Mouse (Mus musculus) C2C12 (cell line): ENCODE data around the gene Oit1. TPM values are rescaled to one million over a fixed set of nuclear protein-coding genes. Genes with fewer than 3 reads are reported as not detected.

Experiments
- H3K27me3 ChIP-seq: one replicate; pipeline ENCODE4 v1.6.1; 2011; ENCODE audit not compliant: control insufficient read depth, insufficient read depth, insufficient read length
- H3K36me3 ChIP-seq: one replicate; pipeline ENCODE4 v1.6.1; 2011; ENCODE audit not compliant: control insufficient read depth, insufficient read depth
- H3K4me3 ChIP-seq: one replicate; pipeline ENCODE4 v1.5.1; 2011; ENCODE audit warnings: mild to moderate bottlenecking, control low read depth; ENCODE audit not compliant: poor library complexity, insufficient read depth, severe bottlenecking
- H3K79me2 ChIP-seq: one replicate; pipeline ENCODE4 v1.6.1; 2011; ENCODE audit not compliant: control insufficient read depth, insufficient read depth
- H3K79me3 ChIP-seq: one replicate; pipeline ENCODE4 v1.6.1; 2011; ENCODE audit warnings: low read depth, control low read depth
- H3ac ChIP-seq: one replicate; pipeline ENCODE3; 2011; ENCODE audit warnings: low read depth; ENCODE audit not compliant: control insufficient read depth, insufficient read length
- CEBPB ChIP-seq: IDR thresholded peaks from one replicate; pipeline ENCODE4 v1.6.1; 2011; ENCODE audit warnings: low read depth, mild to moderate bottlenecking, control low read depth, moderate library complexity
- CTCF ChIP-seq: IDR thresholded peaks from one replicate; pipeline ENCODE4 v1.5.1; 2011; ENCODE audit not compliant: control insufficient read depth, insufficient read depth, insufficient read length
- FOSL1 ChIP-seq: IDR thresholded peaks from one replicate; pipeline ENCODE4 v1.8.0; 2011; ENCODE audit warnings: mild to moderate bottlenecking, low read length; ENCODE audit not compliant: poor library complexity, insufficient read depth, severe bottlenecking
- MAX ChIP-seq: IDR thresholded peaks from one replicate; pipeline ENCODE4 v1.6.1; 2011; ENCODE audit warnings: mild to moderate bottlenecking, control low read depth
- MYOD1 ChIP-seq: IDR thresholded peaks from one replicate; pipeline ENCODE4 v1.6.1; 2011; ENCODE audit warnings: low read depth; ENCODE audit not compliant: control insufficient read depth, insufficient read length
- MYOG ChIP-seq: IDR thresholded peaks from one replicate; pipeline ENCODE4 v1.6.1; 2011; ENCODE audit not compliant: control insufficient read depth, insufficient read length; ENCODE audit errors: extremely low read depth
- USF1 ChIP-seq: IDR thresholded peaks from one replicate; pipeline ENCODE4 v1.6.1; 2011; ENCODE audit warnings: low read depth, mild to moderate bottlenecking, control low read depth, moderate library complexity
- polyA plus RNA-seq: library from polyadenylated mRNA; unstranded; fragments of >200 nt; fragmentation: generic; extraction: Trizol; gene quantifications from one replicate; pipeline ENCODE4 v1.2.1, GENCODE M21; 2012; ENCODE audit warnings: missing spikeins

Gene Oit1
- polyA plus RNA-seq, 1 experiment, result not detected

DNA sequence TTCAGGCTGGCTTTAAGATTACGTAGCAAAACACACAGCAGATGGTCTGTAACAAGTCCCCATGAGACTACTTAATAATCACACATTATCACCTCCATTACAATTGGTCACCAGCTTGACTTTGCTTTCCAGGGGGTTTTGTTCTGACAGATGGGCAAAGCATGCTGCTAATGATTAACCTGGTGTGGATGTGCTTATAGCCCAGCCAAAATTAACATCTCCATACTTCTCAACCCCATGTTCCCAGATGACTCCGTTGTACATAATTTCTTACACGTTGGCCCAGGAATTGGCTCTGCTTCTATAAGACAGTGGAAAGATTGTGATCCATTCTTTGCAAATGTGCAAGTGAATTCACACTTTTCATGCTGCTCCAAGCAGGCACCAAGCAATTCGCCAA lies 52.8 kb downstream of the Oit1 start:
- H3ac ChIP-seq, result no peak overlapping the region
- no peaks in the 10 kb centered on the region for H3K27me3 ChIP-seq
- no peaks in the 10 kb centered on the region for H3K36me3 ChIP-seq
- no peak overlapping the region for H3K4me3 ChIP-seq
- TF ChIP-seq USF1 (no peak), MAX (no peak), CTCF (no peak), CEBPB (no peak), FOSL1 (no peak), MYOG (no peak), MYOD1 (no peak)
- H3K79me3 ChIP-seq, result no peaks in the 10 kb centered on the region
- no peaks in the 10 kb centered on the region for H3K79me2 ChIP-seq

DNA sequence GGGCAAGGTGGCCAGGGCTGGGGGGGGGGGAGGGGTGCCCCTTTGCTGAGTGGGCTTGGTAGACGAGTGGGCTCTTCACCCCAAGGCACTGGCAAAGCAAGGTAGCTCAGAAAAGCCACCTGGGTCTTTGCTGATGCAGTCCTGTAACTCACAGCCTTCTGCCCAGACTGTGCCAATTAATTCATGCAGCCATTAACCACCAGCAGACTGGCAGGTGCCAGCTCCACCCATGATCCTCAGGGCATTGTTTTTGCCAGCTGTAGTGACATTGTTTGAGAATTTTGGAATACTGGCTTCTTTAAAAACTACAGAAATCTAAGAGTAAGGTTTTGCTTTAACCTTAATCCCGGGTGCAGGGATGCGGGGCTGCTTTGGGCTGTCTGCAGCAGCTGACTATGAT lies 58.0 kb downstream of the Oit1 start:
- no peaks in the 10 kb centered on the region for H3K79me3 ChIP-seq
- H3K4me3 ChIP-seq, result no peak overlapping the region
- H3K27me3 ChIP-seq, result peaks cover 8% of the 10 kb centered on the region
- no peaks in the 10 kb centered on the region for H3K79me2 ChIP-seq
- TF ChIP-seq CTCF (no peak), CEBPB (no peak), MYOD1 (no peak), MAX (no peak), USF1 (no peak), MYOG (no peak), FOSL1 (no peak)
- no peak overlapping the region for H3ac ChIP-seq
- no peaks in the 10 kb centered on the region for H3K36me3 ChIP-seq

DNA sequence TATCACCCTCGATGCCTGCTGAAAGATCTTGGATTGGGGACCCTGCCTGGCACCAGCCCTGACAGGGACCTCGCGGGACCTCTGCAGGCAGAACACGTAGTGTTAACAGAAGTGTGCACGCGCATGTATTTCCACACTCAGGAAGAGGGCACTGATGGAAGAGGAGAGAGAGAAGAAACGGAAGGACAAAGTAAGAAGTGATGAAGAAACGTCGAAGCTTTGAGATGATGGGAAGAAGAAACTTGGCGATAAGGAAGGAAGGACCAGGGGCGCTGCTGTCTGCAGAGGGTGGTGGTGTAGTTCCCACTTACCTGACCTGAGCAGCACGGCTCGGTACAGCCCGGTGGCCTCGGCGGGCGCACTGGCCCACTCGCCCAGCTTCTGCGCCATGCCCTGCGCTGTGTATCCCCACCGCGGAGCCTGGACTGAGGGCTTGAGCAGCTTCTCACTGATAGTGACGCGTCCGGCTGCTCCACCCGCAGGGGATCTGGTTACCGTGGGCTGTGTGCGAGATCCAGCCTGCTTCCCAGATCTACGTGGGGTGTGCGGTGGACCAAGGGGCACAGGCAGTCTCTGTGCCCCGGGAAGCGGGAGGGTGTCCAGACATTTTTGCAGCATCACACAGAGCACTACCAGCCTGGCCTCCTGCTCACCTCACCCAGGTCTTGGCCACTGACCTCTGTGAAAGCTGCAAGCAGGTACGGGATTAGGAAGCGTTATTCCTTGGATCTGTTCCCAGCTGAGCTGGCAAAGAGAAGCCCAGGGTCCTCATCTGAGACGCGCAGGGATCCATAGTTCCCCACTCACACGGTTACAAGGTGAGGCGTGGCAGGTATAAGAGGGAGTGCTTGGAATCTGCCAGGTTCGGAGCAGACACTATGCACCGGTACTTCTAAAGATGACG lies 61.1 kb downstream of the Oit1 start, which contains the start of gene Fam107a:
TSS of gene Fam107a (minus strand) at position 830 of the 904 bp plus-strand sequence.
- no peaks in the 10 kb centered on the region for H3K36me3 ChIP-seq
- no peak within 1 kb of the TSS for H3K4me3 ChIP-seq
- H3K27me3 ChIP-seq, result peaks cover 8% of the 10 kb centered on the region
- no peaks in the 10 kb centered on the region for H3K79me2 ChIP-seq
- H3K79me3 ChIP-seq, result no peaks in the 10 kb centered on the region
- TF ChIP-seq MYOG (no peak), CEBPB (no peak), USF1 (no peak), CTCF (no peak), MAX (no peak), FOSL1 (no peak), MYOD1 (no peak)
- no peak within 1 kb of the TSS for H3ac ChIP-seq

DNA sequence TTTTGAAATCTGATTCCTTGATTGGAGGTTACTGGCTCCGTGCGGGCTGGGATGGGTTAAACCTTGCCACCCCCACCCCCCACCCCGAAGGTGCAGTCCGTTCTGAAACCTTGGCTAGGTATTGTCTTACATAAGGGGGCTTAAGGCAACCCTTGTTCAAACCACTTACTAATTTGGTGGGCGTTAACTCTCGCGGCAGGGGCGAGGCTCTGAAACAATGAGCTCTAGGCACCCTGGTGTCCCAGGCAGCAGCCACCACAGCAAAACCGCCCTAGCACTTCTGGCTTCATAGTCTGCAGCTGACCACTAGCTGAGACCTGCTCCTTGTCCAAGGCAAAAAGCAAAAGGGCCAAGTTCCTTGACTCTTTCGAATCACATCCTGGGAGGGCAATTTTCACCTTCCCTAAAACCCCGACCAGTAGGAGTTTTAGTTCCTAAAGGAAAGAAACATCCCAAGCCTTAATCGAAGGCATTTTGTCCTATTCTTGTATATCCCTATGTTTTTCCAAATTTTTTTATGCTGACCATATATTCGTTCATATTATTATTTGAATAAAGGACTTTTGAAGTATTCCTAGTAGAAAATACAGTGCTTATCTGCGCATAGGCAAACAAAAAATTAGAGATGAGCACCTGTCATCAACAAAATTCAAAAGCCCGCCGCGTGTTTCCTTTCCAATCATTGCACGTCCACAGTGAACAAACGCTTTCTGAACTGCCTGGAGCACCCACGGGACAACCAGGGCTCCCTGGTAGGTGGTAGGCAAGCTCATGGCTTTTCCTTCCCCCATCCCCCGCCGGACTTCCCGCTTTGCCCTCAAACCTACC lies 62.0 kb downstream of the Oit1 start:
- Histone ChIP-seq H3K4me3 (no peak overlapping the region), H3ac (no peak overlapping the region), H3K36me3 (no peaks in the 10 kb centered on the region), H3K79me3 (no peaks in the 10 kb centered on the region), H3K27me3 (peaks cover 8% of the 10 kb centered on the region), H3K79me2 (no peaks in the 10 kb centered on the region)
- TF ChIP-seq CTCF, result no peak
- no peak for TF ChIP-seq MYOG
- TF ChIP-seq MYOD1, result no peak
- no peak for TF ChIP-seq FOSL1
- TF ChIP-seq MAX, result no peak
- no peak for TF ChIP-seq CEBPB
- no peak for TF ChIP-seq USF1

DNA sequence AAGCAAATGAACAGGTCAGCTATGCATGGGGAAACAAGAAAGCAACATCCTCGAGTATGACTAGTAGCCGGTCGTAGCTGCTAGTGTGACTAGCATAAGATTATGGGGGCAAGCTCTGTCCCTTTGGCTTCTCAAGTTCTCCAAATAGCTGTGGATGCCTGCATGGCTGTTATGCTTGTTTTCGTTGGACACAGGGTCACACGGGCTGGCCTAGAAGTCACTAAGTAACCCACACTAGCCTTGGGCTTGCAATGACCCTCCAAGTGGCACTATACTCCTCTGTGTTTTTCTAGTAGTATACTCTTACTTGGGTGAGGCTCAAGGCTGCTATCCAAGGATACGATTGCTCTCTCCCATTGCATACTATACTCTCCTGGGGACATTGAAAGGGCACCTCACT lies 63.4 kb downstream of the Oit1 start:
- Histone ChIP-seq H3K4me3 (no peak overlapping the region), H3K79me3 (no peaks in the 10 kb centered on the region), H3K36me3 (no peaks in the 10 kb centered on the region), H3ac (no peak overlapping the region), H3K79me2 (no peaks in the 10 kb centered on the region), H3K27me3 (peaks cover 8% of the 10 kb centered on the region)
- no peak for TF ChIP-seq CTCF
